Mouse (Mus musculus): ENCODE measurements around the gene Rrbp1.

The Rrbp1 gene

DNA sequence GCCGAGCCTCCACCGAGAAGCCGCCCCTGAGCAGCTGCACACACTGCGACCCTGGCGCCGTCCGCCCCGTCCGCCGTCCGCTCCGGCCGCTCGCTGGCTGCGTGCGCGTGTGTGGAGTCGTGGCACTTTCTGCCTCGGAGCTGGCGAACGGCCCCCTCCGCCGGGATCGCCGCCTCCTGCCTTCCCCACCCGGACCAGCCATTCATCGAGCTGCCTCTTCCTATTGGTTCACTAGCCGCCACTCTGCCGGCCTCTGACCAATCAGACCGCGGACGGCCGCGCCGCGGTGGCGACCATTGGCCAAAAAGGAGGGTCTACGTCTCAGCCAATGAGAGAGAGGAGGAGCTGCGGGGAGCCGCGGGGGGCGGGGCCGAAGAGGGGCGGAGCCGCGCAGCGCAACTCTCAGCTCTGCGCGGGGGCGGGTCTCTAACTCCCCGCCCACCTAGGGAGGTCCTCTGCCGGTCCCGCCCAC is at the start of gene Rrbp1:
TSS of gene Rrbp1 (minus strand) at position 184 of the 472 bp plus-strand sequence.
- no peak for TF ChIP-seq GATA4 (IDR thresholded peaks at IDR 0.05; ENCODE audit: insufficient replicate concordance, low read length)

- no peak for TF ChIP-seq GATA4 (IDR thresholded peaks at IDR 0.05; ENCODE audit: insufficient replicate concordance, low read length)
Observed at GRCm38 (mm10) chr2:144057735-144058134, 46.7 kb upstream of the Rrbp1 start.

DNA sequence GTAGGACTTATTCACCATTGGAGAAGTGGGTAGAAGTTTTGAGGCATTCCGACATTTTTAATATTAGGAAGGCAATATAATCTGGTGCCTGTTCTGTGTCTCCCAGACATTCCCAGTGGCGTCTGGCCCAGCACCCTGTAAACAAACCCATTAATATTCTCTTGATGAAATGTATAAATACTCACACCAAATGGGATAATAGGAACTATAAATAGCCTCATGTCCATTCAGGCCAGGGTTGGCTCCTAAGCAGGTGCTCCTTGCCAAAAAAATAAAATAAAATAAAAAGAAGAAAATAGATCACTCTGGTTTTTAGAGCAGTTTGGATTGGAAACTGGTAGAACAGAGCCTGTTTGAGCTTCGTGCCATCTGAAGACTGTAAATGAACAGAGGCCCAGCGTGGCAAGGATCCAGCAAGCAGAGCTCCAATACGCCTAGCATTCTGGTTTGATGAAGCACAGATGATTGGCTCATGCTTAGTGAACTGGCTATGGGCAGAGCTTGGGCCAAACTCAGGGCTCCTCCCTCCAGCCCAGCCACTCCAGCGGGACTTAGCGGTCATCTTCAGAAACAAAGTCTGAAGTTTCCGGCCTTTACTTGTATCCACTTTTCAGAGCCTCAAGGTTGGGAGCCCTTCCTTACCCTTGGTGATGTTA is 41.5 kb upstream of the Rrbp1 start:
- TF ChIP-seq GATA4 (IDR thresholded peaks at IDR 0.05; ENCODE audit: insufficient replicate concordance, low read length) = no peak

DNA sequence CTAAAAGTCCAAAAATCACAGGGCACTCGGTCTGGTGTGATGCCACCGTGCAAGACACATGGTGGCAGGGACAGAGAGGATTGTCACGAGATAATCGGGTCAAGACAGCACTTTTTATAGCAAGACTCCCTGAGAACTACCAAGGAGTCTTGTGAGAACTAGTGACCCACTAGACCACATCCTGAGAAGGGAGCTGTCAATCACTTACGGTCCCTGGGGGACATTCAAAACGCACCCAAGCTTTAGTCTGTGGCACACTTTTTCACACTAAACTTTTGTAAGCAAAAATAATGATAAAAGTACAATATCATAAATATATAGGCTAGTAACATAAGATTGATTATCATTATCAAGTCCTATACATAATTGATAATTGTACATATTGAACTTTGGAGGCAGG is 39.8 kb upstream of the Rrbp1 start:
- TF ChIP-seq GATA4 (IDR thresholded peaks at IDR 0.05; ENCODE audit: insufficient replicate concordance, low read length) = no peak

DNA sequence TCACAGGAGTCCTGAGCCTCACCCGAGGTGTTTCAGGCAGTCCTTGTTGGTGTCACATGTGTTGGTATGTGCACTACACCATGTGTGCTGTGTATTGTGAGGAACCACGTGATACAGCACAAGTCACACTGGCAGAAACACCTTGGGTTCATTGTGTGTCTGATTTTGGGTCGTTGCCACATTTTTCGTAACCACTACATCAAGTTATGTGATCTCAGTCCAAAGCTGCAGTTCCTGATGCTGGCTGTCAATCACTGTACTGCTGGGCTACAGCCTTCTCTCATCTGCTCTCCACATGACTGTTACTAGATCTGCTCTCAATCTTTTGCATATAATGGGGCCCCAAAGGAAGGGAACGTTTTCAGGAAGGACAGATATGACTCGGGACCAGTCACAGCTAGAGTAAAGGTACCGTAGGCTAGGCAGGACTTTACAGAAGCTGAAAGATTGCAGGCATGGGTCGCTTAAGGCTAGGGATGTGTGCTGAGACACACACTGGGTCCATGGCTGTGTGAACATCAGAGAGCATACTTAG is 39.1 kb upstream of the Rrbp1 start:
- no peak for TF ChIP-seq GATA4 (IDR thresholded peaks at IDR 0.05; ENCODE audit: insufficient replicate concordance, low read length)

GRCm38 (mm10) chr2:144046916-144047315 is 35.9 kb upstream of the Rrbp1 start:
- TF ChIP-seq GATA4 (IDR thresholded peaks at IDR 0.05; ENCODE audit: insufficient replicate concordance, low read length) = no peak

- no peak for TF ChIP-seq GATA4 (IDR thresholded peaks at IDR 0.05; ENCODE audit: insufficient replicate concordance, low read length)
Observed at GRCm38 (mm10) chr2:144045756-144046560, 34.9 kb upstream of the Rrbp1 start.

- no peak for TF ChIP-seq GATA4 (IDR thresholded peaks at IDR 0.05; ENCODE audit: insufficient replicate concordance, low read length)
Observed at GRCm38 (mm10) chr2:144044726-144045125, 33.7 kb upstream of the Rrbp1 start.

DNA sequence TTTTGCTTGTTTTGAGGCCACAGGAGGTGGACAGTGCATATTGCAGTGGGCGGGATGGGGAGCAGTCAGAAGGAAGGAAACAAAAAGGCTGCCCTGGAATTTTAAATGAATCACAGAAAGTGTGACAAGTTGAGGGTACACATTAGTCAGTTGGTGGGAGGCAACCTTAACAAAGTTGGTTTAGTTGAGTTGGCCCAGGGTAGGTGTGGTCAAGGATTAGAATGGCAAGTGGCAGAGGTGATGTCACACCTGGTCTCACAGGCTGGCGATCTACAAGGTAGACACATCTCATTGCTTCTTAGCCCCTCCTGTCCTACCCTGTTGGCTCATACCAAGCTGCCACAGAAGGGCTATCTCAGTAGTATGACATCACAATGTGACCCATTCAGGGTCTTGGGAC is 21.6 kb upstream of the Rrbp1 start, which contains the start of gene Banf2:
TSS of gene Banf2 (plus strand) at position 396 of the 400 bp plus-strand sequence.
- no peak for TF ChIP-seq GATA4 (IDR thresholded peaks at IDR 0.05; ENCODE audit: insufficient replicate concordance, low read length)

- TF ChIP-seq GATA4 (IDR thresholded peaks at IDR 0.05; ENCODE audit: insufficient replicate concordance, low read length) = no peak
Observed at GRCm38 (mm10) chr2:144030791-144031190, 19.7 kb upstream of the Rrbp1 start.

GRCm38 (mm10) chr2:144026456-144026855 is 15.4 kb upstream of the Rrbp1 start:
- TF ChIP-seq GATA4 (IDR thresholded peaks at IDR 0.05; ENCODE audit: insufficient replicate concordance, low read length) = no peak

DNA sequence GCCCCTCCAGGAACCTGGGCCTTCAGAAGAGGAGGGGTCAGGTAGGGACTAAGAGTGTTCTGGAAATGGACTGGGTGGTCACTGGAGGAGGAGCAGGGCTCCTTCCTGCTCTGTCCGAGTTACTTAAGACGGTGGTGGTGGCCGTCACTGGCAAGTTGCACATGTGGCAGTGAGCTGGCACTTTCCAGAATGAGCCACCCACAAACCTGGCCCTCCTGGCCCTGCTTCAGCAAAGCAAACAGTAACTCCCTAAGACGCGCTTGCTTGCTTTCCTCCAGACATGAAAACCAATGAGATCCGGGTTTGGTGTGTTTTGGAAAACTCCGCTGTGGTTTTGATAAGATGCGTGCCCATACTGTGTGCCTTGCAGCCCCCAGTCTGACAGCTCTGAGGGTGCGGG is 14.3 kb upstream of the Rrbp1 start:
- TF ChIP-seq GATA4 (IDR thresholded peaks at IDR 0.05; ENCODE audit: insufficient replicate concordance, low read length) = no peak

DNA sequence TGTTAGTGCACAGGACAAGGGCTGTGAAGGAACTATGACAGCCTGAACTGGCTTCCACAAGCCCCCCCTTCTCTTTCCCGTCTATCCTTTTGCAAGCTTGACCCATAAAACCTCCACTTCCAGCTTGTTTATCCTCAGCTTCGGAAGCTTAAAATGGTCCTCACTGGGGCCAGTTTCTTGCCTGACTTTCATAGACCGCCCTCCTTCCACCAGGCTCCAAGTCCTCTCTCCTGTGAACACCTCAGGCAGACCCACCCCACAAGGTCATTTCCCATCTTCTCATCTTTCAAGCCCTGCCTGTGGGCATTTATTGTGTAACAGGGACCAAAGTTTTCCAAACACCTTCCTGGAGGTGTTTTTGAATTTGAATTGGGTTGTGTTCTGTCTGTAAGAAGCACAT is 11.4 kb upstream of the Rrbp1 start:
- no peak for TF ChIP-seq GATA4 (IDR thresholded peaks at IDR 0.05; ENCODE audit: insufficient replicate concordance, low read length)

GRCm38 (mm10) chr2:144019971-144020370 is 8.9 kb upstream of the Rrbp1 start:
- no peak for TF ChIP-seq GATA4 (IDR thresholded peaks at IDR 0.05; ENCODE audit: insufficient replicate concordance, low read length)

- TF ChIP-seq GATA4 (IDR thresholded peaks at IDR 0.05; ENCODE audit: insufficient replicate concordance, low read length) = no peak
Observed at GRCm38 (mm10) chr2:144015861-144016260, 4.8 kb upstream of the Rrbp1 start.

GRCm38 (mm10) chr2:144014481-144014880 is 3.4 kb upstream of the Rrbp1 start:
- no peak for TF ChIP-seq GATA4 (IDR thresholded peaks at IDR 0.05; ENCODE audit: insufficient replicate concordance, low read length)

Measured in liver, adult (tissue).